Mouse (Mus musculus) E14TG2a.4 (cell line): Measurements from ENCODE around the gene Wfdc9.

Experiments used
- CTCF ChIP-seq: conservative IDR thresholded peaks from 2 replicates; pipeline ENCODE4 v1.5.1; 2014; ENCODE audit warnings: low read length
- NANOG ChIP-seq: IDR thresholded peaks from 2 replicates; pipeline ENCODE4 v1.6.1; 2014; ENCODE audit warnings: borderline replicate concordance, low read length, mixed read lengths
- POU5F1 ChIP-seq: IDR thresholded peaks from 2 replicates; pipeline ENCODE4 v1.6.1; 2014; ENCODE audit warnings: low read length, borderline replicate concordance

DNA sequence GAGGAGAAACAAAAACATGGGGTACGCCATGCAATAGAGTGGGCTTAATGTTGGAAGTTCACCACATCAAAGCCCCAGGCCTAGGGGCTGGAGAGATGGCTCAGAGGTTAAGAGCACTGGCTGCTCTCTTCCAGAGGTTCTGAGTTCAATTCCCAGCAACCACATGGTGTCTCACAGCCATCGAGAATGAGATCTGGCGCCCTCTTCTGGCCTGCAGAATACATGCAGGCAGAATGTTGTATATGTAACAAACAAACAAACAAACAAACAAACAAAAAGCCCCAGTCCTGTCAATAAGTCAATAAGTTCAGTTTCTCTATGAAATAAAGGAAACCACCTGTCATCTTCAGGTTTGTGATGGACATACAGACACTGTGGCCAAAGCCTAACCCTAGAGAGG is 56.2 kb downstream of the Wfdc9 start:
- TF ChIP-seq CTCF = peak; percentile 59
- no peak for TF ChIP-seq NANOG
- no peak for TF ChIP-seq POU5F1
